Mouse (Mus musculus): ENCODE data around the gene Gm7970. TPM values are rescaled to one million over a fixed set of nuclear protein-coding genes. Genes with fewer than 3 reads are reported as not detected.
"Not testable (repeated sequence)": the region's sequence is repeated elsewhere in the genome, so short reads cannot be mapped to it uniquely, and the experiment has no call there.

The Gm7970 gene
- total RNA-seq (2021) (not detected), polyA plus RNA-seq (2012; rRNA removed) (not detected in 2 replicates)
- long read RNA-seq: 0 reads

DNA sequence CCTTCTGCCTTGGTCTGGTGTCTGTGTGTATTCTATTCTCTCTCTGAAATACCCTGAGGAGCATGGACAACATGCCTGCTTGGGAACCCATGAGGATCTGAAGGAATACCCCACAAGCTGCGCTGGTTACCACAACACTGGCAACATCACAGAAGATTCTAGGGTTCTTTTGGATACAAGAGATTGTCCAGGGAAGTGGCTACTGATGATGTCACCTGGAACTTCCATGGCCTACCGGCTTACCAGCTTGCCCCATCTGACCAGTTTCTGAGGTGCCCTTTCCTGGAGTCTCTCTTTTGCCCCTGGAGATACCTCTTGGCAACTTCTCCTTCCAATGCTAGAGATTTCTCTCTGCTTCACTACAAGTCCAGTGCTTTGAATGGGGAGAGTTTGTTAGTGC, at the start of gene Gm7970:
Gm7970 (minus strand) TSS at position 101 of the 400 bp plus-strand sequence.
- H3K9ac ChIP-seq (ENCODE audit: low read depth, low read length); H3K27ac ChIP-seq; H3K79me2 ChIP-seq (replicated peaks; ENCODE audit: control insufficient read depth, insufficient read depth, low read length); H3K4me3 ChIP-seq; intact Hi-C loops (cut with DNase I); DNase-seq; H3K4me1 ChIP-seq (ENCODE audit: control insufficient read depth, insufficient read depth, low read length); H3K36me3 ChIP-seq (ENCODE audit: control insufficient read depth, insufficient read depth, low read length); H3K27me3 ChIP-seq (ENCODE audit: control insufficient read depth, insufficient read depth, low read length): not testable (repeated sequence)
- no CpG with 5 or more reads among the region's 2 CpGs for WGBS

- H3K27me3 ChIP-seq (ENCODE audit: control insufficient read depth, insufficient read depth, low read length); H3K9ac ChIP-seq (ENCODE audit: low read depth, low read length); intact Hi-C loops (cut with DNase I); DNase-seq; H3K4me1 ChIP-seq (ENCODE audit: control insufficient read depth, insufficient read depth, low read length); H3K79me2 ChIP-seq (replicated peaks; ENCODE audit: control insufficient read depth, insufficient read depth, low read length); H3K27ac ChIP-seq; H3K36me3 ChIP-seq (ENCODE audit: control insufficient read depth, insufficient read depth, low read length); H3K4me3 ChIP-seq: not testable (repeated sequence)
- 85% methylated on average over 15 of the region's 15 CpGs for WGBS
Observed at GRCm38 (mm10) chr14:41600935-41601334, 45.6 kb upstream of the Gm7970 start.

DNA sequence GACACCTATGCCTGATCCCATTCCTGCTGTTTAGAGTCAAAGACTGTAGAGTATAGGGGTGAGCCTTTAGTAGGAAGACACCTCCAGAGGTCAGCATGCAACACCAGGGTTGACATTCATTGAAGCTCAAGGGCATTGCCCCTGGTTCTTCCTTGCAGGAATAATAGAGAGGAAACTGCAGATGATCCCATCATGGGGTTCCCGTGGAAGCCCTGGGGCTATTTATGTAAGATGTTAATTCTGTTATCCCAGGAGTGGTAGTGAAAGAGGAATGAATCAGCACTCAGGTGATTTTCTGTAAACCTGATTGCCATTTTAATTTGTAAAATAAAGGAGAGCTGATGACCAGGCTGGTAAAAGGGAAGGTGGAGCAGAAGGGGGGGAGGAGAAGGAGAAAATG, 31.0 kb upstream of the Gm7970 start:
- WGBS: 83% methylated on average over 1 of the region's 1 CpGs
- H3K9ac ChIP-seq (ENCODE audit: low read depth, low read length); DNase-seq; H3K4me1 ChIP-seq (ENCODE audit: control insufficient read depth, insufficient read depth, low read length); H3K36me3 ChIP-seq (ENCODE audit: control insufficient read depth, insufficient read depth, low read length); H3K27ac ChIP-seq; H3K79me2 ChIP-seq (replicated peaks; ENCODE audit: control insufficient read depth, insufficient read depth, low read length); intact Hi-C loops (cut with DNase I); H3K27me3 ChIP-seq (ENCODE audit: control insufficient read depth, insufficient read depth, low read length); H3K4me3 ChIP-seq: not testable (repeated sequence)

DNA sequence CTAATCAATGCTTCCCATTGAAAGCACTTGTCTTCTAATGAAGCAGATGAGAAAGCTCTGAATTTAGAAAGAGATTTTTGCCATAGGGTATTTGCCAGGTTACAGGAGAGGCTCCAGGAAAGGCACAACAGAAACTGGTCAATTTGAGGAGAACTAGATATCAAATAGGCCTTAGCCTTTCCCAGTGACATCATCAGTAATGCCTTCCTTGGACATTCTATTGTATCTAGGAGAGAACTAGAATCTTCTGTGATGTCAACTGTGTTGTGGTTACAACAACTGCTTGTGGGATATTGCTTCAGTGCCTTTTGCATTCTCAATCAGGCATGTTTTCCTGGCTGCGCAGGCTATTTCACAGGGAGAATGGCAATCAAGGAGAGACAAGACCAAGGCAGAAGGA, 17.5 kb upstream of the Gm7970 start, which contains the start of gene 1700049E17Rik2:
1700049E17Rik2 (plus strand) TSS at position 301 of the 400 bp plus-strand sequence.
- no CpG with 5 or more reads among the region's 1 CpGs for WGBS
- H3K4me1 ChIP-seq (ENCODE audit: control insufficient read depth, insufficient read depth, low read length); DNase-seq; H3K27ac ChIP-seq; H3K27me3 ChIP-seq (ENCODE audit: control insufficient read depth, insufficient read depth, low read length); H3K9ac ChIP-seq (ENCODE audit: low read depth, low read length); H3K79me2 ChIP-seq (replicated peaks; ENCODE audit: control insufficient read depth, insufficient read depth, low read length); H3K36me3 ChIP-seq (ENCODE audit: control insufficient read depth, insufficient read depth, low read length); intact Hi-C loops (cut with DNase I); H3K4me3 ChIP-seq: not testable (repeated sequence)

DNA sequence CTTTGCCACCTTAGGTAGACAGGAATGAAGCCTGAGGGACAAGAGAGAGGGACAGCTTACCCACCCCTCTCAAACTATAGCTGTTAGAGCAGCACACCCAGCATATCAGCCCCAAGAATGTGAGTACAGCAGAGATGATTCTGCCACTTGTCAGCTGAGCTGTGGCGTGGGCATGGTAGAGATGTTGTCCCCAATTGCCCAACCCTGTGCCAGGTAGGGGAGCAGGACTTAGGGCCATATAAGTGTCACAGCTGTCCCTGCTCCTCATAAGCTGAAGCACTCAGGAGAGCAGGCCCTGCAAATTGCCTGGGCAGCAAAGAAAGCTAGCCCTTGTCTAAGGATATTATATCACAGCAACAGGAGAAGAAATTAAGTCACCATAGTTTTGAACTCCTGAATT, 30.7 kb downstream of the Gm7970 start:
- H3K9ac ChIP-seq (ENCODE audit: low read depth, low read length); H3K27me3 ChIP-seq (ENCODE audit: control insufficient read depth, insufficient read depth, low read length); H3K4me3 ChIP-seq; H3K27ac ChIP-seq; H3K4me1 ChIP-seq (ENCODE audit: control insufficient read depth, insufficient read depth, low read length); H3K79me2 ChIP-seq (replicated peaks; ENCODE audit: control insufficient read depth, insufficient read depth, low read length); intact Hi-C loops (cut with DNase I); H3K36me3 ChIP-seq (ENCODE audit: control insufficient read depth, insufficient read depth, low read length); DNase-seq: not testable (repeated sequence)
- WGBS: 63% methylated on average over 1 of the region's 1 CpGs

GRCm38 (mm10) chr14:41520683-41521082, 34.7 kb downstream of the Gm7970 start:
- intact Hi-C loops (cut with DNase I); H3K36me3 ChIP-seq (ENCODE audit: control insufficient read depth, insufficient read depth, low read length); H3K27ac ChIP-seq; H3K4me1 ChIP-seq (ENCODE audit: control insufficient read depth, insufficient read depth, low read length); H3K27me3 ChIP-seq (ENCODE audit: control insufficient read depth, insufficient read depth, low read length); H3K4me3 ChIP-seq; H3K9ac ChIP-seq (ENCODE audit: low read depth, low read length); DNase-seq; H3K79me2 ChIP-seq (replicated peaks; ENCODE audit: control insufficient read depth, insufficient read depth, low read length): not testable (repeated sequence)
- WGBS: 66% methylated on average over 5 of the region's 5 CpGs

Other genes with a start within 250 kb of the Gm7970 start
- not detected for gene Gm5798, start 207.0 kb downstream of the Gm7970 start, total RNA-seq (2021)
- gene Gm5798, start 207.0 kb downstream of the Gm7970 start, polyA plus RNA-seq (2012; rRNA removed): not detected in 2 replicates
- gene Gm7945, start 169.2 kb downstream of the Gm7970 start, total RNA-seq (2021): not detected
- gene Gm7945, start 169.2 kb downstream of the Gm7970 start, polyA plus RNA-seq (2012; rRNA removed): not detected in 2 replicates
- gene Gm6482, start 147.3 kb downstream of the Gm7970 start, total RNA-seq (2021): not detected
- not detected in 2 replicates for gene Gm6482, start 147.3 kb downstream of the Gm7970 start, polyA plus RNA-seq (2012; rRNA removed)
- gene Gm7954, start 102.1 kb downstream of the Gm7970 start, total RNA-seq (2021): not detected
- gene Gm7954, start 102.1 kb downstream of the Gm7970 start, polyA plus RNA-seq (2012; rRNA removed): not detected in 2 replicates
- gene Gm3486, start 66.1 kb downstream of the Gm7970 start, total RNA-seq (2021): not detected
- not detected in 2 replicates for gene Gm3486, start 66.1 kb downstream of the Gm7970 start, polyA plus RNA-seq (2012; rRNA removed)
- not detected for gene 1700049E17Rik2, start 17.6 kb upstream of the Gm7970 start, total RNA-seq (2021)
- gene 1700049E17Rik2, start 17.6 kb upstream of the Gm7970 start, polyA plus RNA-seq (2012; rRNA removed): not detected in 2 replicates
- gene Gm3072, start 69.0 kb upstream of the Gm7970 start, total RNA-seq (2021): not detected
- not detected in 2 replicates for gene Gm3072, start 69.0 kb upstream of the Gm7970 start, polyA plus RNA-seq (2012; rRNA removed)
- gene Gm3676, start 90.9 kb upstream of the Gm7970 start, total RNA-seq (2021): not detected
- gene Gm3676, start 90.9 kb upstream of the Gm7970 start, polyA plus RNA-seq (2012; rRNA removed): not detected in 2 replicates
- not detected for gene Gm8068, start 146.3 kb upstream of the Gm7970 start, total RNA-seq (2021)
- not detected in 2 replicates for gene Gm8068, start 146.3 kb upstream of the Gm7970 start, polyA plus RNA-seq (2012; rRNA removed)
- gene Gm7929, start 195.0 kb upstream of the Gm7970 start, total RNA-seq (2021): not detected
- not detected in 2 replicates for gene Gm7929, start 195.0 kb upstream of the Gm7970 start, polyA plus RNA-seq (2012; rRNA removed)
- gene Gm47189, start 216.9 kb upstream of the Gm7970 start, total RNA-seq (2021): not detected
- gene Gm47189, start 216.9 kb upstream of the Gm7970 start, polyA plus RNA-seq (2012; rRNA removed): not detected in 2 replicates